Mouse (Mus musculus): ENCODE data around the gene Vwa3a.
A peak's percentile ranks its signal among the peaks of the same experiment; 100 is the strongest.

Vwa3a gene

DNA sequence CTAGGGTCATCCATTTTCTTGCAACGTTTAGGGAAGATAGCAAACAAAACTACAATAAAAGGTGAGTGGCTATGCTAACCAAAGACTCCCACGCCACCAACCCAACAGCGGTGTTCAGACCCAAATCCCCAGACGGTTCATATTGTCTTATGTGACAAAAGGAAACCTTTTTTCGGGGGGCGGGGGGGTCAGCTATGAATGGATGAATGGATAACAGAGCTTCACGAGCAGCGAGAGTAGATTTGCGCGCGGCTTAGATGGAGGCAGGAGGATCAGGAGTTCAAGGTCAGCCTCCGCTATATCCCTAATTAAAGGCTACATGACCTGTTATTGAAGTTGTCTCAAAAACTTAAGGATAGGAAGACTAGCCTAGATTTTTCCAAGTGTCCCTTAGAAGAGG lies 97.2 kb downstream of the Vwa3a start:
- DNase-seq (ENCODE audit: low spot score), result no peak

DNA sequence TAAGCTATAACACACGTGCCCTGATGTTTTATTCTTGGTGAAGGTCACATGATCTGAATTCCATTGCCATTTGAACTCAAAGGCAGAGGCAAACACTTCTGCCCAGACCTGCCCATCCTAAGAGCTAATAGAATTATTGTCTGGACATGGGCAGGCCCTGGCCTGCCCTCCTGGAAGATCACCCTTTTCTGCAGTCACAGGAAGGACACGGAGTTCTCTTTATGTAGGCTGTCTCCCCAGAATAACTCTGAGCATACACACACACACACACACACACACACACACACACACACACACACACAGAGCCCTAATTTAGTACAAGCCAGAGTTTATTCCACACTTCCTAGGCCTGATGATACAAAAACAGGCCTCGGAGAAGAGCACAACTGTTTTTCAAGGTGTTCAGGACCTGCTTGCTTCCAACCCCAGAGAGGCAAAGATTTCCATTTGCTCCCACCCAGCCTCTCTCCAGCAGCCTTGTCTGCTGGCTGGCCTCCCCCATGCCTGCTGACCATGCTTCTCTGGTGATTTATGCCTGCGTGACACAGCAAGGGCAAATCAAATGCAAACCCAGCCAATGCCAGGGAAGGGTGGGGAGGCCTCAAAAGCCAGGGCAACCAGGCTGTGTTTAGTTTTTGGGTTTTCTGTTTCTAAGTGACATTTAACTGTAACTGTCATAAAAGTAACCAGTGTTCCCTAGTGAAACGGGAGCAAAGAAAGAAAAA lies 99.5 kb downstream of the Vwa3a start:
- DNase-seq (ENCODE audit: low spot score), result no peak

GRCm38 (mm10) chr7:120839786-120840185 lies 100.7 kb downstream of the Vwa3a start:
- DNase-seq (ENCODE audit: low spot score), result no peak

GRCm38 (mm10) chr7:120842345-120843036 lies 103.4 kb downstream of the Vwa3a start, which contains the start of gene Eef2k:
Gene Eef2k (plus strand): TSS chr7:120842831.
- DNase-seq (ENCODE audit: low spot score), result peak; percentile 87

GRCm38 (mm10) chr7:120843037-120843621 lies 104.0 kb downstream of the Vwa3a start:
- DNase-seq (ENCODE audit: low spot score), result peak; percentile 75

DNA sequence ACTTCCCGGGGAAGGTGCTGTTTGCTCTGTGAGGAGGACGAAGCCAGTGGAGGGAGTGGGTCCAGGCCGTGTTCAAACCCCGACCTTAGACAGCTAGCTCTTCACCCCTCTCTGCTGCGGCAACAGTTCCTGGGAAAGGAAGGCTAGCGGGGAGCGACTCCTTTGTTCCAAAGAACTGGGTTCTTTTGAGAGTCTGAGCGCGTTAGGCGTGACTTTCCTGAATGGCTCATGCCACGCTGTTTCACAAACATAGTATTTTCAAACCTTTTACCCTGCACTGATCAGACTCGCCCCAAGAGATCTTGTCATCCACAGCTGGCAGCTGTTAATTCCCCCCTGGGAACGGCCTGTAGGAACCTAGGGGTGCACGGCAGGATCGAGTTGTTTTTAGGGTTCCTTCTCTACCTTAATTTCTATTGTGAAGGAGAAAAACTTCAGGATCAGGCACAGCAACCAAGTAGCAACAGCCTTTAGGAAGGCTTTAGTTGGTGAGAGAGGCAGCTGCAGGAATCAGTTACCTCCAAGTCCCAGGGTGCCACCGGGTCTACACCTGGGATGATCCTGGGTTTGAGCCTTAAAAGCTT lies 104.8 kb downstream of the Vwa3a start:
- DNase-seq (ENCODE audit: low spot score), result no peak

DNA sequence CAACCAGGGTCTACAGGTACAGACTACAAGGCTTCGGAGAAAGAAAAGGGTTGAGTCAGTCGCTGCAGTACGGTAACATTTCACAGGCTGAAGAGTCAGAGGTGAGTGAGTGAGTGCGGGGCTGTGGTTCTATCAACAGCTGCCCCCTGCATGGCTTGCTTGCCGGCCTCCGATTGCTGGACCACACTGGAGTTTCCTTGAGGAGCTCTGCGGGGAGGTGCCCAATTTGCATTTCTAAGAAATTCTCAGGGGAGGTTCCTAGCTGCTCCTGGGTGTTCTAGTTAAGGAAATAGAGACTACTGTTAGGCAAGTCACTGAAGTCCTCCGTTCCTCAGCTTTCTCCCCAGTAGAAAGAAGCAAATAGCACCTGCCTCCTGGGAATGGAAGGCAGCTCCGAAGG lies 105.6 kb downstream of the Vwa3a start:
- no peak for DNase-seq (ENCODE audit: low spot score)

- DNase-seq (ENCODE audit: low spot score), result no peak
Observed at GRCm38 (mm10) chr7:120848831-120849512, 109.9 kb downstream of the Vwa3a start.

DNA sequence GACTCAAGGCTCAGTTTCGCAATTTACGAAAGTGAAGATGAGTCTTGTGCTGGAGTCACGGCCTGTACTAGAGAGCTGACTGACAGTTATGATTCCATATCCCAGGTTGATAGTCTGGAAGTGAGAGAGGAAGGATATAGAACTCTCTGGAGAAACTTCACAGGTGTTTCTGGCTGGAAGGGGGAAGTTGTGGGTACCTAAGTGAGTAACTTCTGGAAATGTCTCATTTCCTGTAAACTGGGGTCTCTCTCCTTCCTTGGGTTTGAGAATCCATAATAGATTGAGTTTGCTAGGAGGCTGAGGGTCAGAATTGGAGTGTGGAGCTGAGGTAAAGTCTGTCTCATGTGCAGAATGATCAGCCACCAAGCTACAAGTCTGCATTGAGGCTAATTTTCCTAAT lies 111.0 kb downstream of the Vwa3a start:
- DNase-seq (ENCODE audit: low spot score), result no peak
